Mouse (Mus musculus): ENCODE results near the gene Zfp988.
"Not testable (repeated sequence)": the region's sequence is repeated elsewhere in the genome, so short reads cannot be mapped to it uniquely, and the experiment has no call there.

Zfp988 gene

GRCm38 (mm10) chr4:147343042-147343908 lies 37.8 kb downstream of the Zfp988 start:
- not testable (repeated sequence) for DNase-seq

GRCm38 (mm10) chr4:147345061-147345554 lies 39.6 kb downstream of the Zfp988 start:
- not testable (repeated sequence) for DNase-seq

GRCm38 (mm10) chr4:147346361-147347035 lies 41.0 kb downstream of the Zfp988 start:
- DNase-seq, result not testable (repeated sequence)

GRCm38 (mm10) chr4:147347300-147347699 lies 41.8 kb downstream of the Zfp988 start:
- DNase-seq, result not testable (repeated sequence)

GRCm38 (mm10) chr4:147347880-147348279 lies 42.4 kb downstream of the Zfp988 start:
- not testable (repeated sequence) for DNase-seq

GRCm38 (mm10) chr4:147348401-147348800 lies 42.9 kb downstream of the Zfp988 start:
- not testable (repeated sequence) for DNase-seq

GRCm38 (mm10) chr4:147348906-147349686 lies 43.6 kb downstream of the Zfp988 start:
- DNase-seq, result not testable (repeated sequence)

- DNase-seq, result not testable (repeated sequence)
Measured at GRCm38 (mm10) chr4:147349687-147350415, 44.4 kb downstream of the Zfp988 start.

- not testable (repeated sequence) for DNase-seq
Measured at GRCm38 (mm10) chr4:147350541-147350940, 45.1 kb downstream of the Zfp988 start.

- not testable (repeated sequence) for DNase-seq
Measured at GRCm38 (mm10) chr4:147351376-147351980, 46.0 kb downstream of the Zfp988 start.

- DNase-seq, result not testable (repeated sequence)
Measured at GRCm38 (mm10) chr4:147353626-147354025, 48.2 kb downstream of the Zfp988 start.

GRCm38 (mm10) chr4:147356042-147356441 lies 50.6 kb downstream of the Zfp988 start:
- not testable (repeated sequence) for DNase-seq

- DNase-seq, result not testable (repeated sequence)
Measured at GRCm38 (mm10) chr4:147357195-147357594, 51.7 kb downstream of the Zfp988 start.

- not testable (repeated sequence) for DNase-seq
Measured at GRCm38 (mm10) chr4:147361003-147361402, 55.5 kb downstream of the Zfp988 start, which contains the start of gene Zfp978. Gene Zfp978, plus strand, starts transcription at chr4:147361303.

GRCm38 (mm10) chr4:147361872-147362271 lies 56.4 kb downstream of the Zfp988 start:
- DNase-seq, result not testable (repeated sequence)

- DNase-seq, result not testable (repeated sequence)
Measured at GRCm38 (mm10) chr4:147369564-147369963, 64.1 kb downstream of the Zfp988 start.

- DNase-seq, result not testable (repeated sequence)
Measured at GRCm38 (mm10) chr4:147383199-147383598, 77.7 kb downstream of the Zfp988 start.
